Mouse (Mus musculus): ENCODE measurements around the gene Acot5.

GRCm38 (mm10) chr12:84025888-84026287, 43.2 kb upstream of the Acot5 start:
- TF ChIP-seq UBTF (IDR thresholded peaks at IDR 0.05; ENCODE audit: borderline replicate concordance, insufficient read depth, low read depth, low read length), result no peak
- TF ChIP-seq MYC (IDR thresholded peaks at IDR 0.05; ENCODE audit: low read depth, low read length), result no peak
